Mouse (Mus musculus): Measurements from ENCODE around the gene Agbl3.
A peak's percentile ranks its signal among the peaks of the same experiment; 100 is the strongest.

The Agbl3 gene

GRCm38 (mm10) chr6:34797887-34798286, 17.7 kb downstream of the Agbl3 start:
- no peak for DNase-seq (ENCODE audit: low spot score)

GRCm38 (mm10) chr6:34805582-34805981, 25.4 kb downstream of the Agbl3 start:
- no peak for DNase-seq (ENCODE audit: low spot score)

- DNase-seq (ENCODE audit: low spot score), result no peak
Observed at GRCm38 (mm10) chr6:34810651-34811050, 30.4 kb downstream of the Agbl3 start.

- DNase-seq (ENCODE audit: low spot score), result no peak
Observed at GRCm38 (mm10) chr6:34824406-34824805, 44.2 kb downstream of the Agbl3 start.

GRCm38 (mm10) chr6:34832352-34832751, 52.1 kb downstream of the Agbl3 start:
- DNase-seq (ENCODE audit: low spot score), result no peak

- no peak for DNase-seq (ENCODE audit: low spot score)
Observed at GRCm38 (mm10) chr6:34861546-34862053, 81.4 kb downstream of the Agbl3 start.

- no peak for DNase-seq (ENCODE audit: low spot score)
Observed at GRCm38 (mm10) chr6:34862381-34862780, 82.1 kb downstream of the Agbl3 start.

- DNase-seq (ENCODE audit: low spot score), result no peak
Observed at GRCm38 (mm10) chr6:34862791-34863403, 82.7 kb downstream of the Agbl3 start, which contains the start of gene Tmem140. Tmem140 (plus strand) TSS chr6:34863146.

GRCm38 (mm10) chr6:34863786-34864514, 83.7 kb downstream of the Agbl3 start:
- DNase-seq (ENCODE audit: low spot score), result no peak

- no peak for DNase-seq (ENCODE audit: low spot score)
Observed at GRCm38 (mm10) chr6:34865213-34865612, 85.0 kb downstream of the Agbl3 start.

GRCm38 (mm10) chr6:34865711-34866593, 85.7 kb downstream of the Agbl3 start:
- DNase-seq (ENCODE audit: low spot score), result no peak

GRCm38 (mm10) chr6:34866786-34867185, 86.6 kb downstream of the Agbl3 start:
- peak; percentile 27 for DNase-seq (ENCODE audit: low spot score)

- no peak for DNase-seq (ENCODE audit: low spot score)
Observed at GRCm38 (mm10) chr6:34867301-34867994, 87.2 kb downstream of the Agbl3 start.

- no peak for DNase-seq (ENCODE audit: low spot score)
Observed at GRCm38 (mm10) chr6:34867995-34868350, 87.7 kb downstream of the Agbl3 start.

- DNase-seq (ENCODE audit: low spot score), result no peak
Observed at GRCm38 (mm10) chr6:34868507-34869217, 88.4 kb downstream of the Agbl3 start.

- peak; percentile 33 for DNase-seq (ENCODE audit: low spot score)
Observed at GRCm38 (mm10) chr6:34869225-34869915, 89.1 kb downstream of the Agbl3 start.

GRCm38 (mm10) chr6:34870136-34870535, 89.9 kb downstream of the Agbl3 start:
- DNase-seq (ENCODE audit: low spot score), result no peak

- DNase-seq (ENCODE audit: low spot score), result no peak
Observed at GRCm38 (mm10) chr6:34870724-34871123, 90.5 kb downstream of the Agbl3 start.

- no peak for DNase-seq (ENCODE audit: low spot score)
Observed at GRCm38 (mm10) chr6:34871929-34872328, 91.7 kb downstream of the Agbl3 start.

- no peak for DNase-seq (ENCODE audit: low spot score)
Observed at GRCm38 (mm10) chr6:34872871-34873270, 92.6 kb downstream of the Agbl3 start.
